Comparison of ENCODE assay signal across 7 mouse cellular contexts in genomic region chr13:63428211-63428610, GRCm38 (mm10).
A peak's percentile ranks its signal among the peaks of the same experiment; 100 is the strongest.
DNase-seq lines count a peak whose midpoint lies in the region; ATAC-seq and TF ChIP-seq lines count a peak whose summit lies in the region.
"Not testable (repeated sequence)": the region's sequence is repeated elsewhere in the genome, so short reads cannot be mapped to it uniquely, and the experiment has no call there.

No protein-coding gene starts in this region.

- not testable (repeated sequence) for TF ChIP-seq EP300 in stomach, postnatal 0 days (optimal IDR thresholded peaks at IDR 0.05)

- not testable (repeated sequence) for H3K27ac ChIP-seq in forebrain, postnatal 0 days (ENCODE audit: low read depth, low read length); hindbrain, postnatal 0 days; kidney, postnatal 0 days; left cerebral cortex, adult 2 months; lung, embryonic 14.5 days (ENCODE audit: low read depth); midbrain, embryonic 11.5 days (ENCODE audit: low read depth, low read length); stomach, postnatal 0 days (replicated peaks)

- peak; percentile 44 for TF ChIP-seq CTCF in forebrain, postnatal 0 days (IDR thresholded peaks at IDR 0.05; ENCODE audit: low read depth)
- TF ChIP-seq CTCF in hindbrain, postnatal 0 days (IDR thresholded peaks at IDR 0.05; ENCODE audit: low read depth), result peak; percentile 44
- peak; percentile 41 for TF ChIP-seq CTCF in kidney, postnatal 0 days (IDR thresholded peaks at IDR 0.05; ENCODE audit: low read depth)
- peak; percentile 17 for TF ChIP-seq CTCF in left cerebral cortex, adult 2 months (IDR thresholded peaks at IDR 0.05)
- peak; percentile 10; the same call in 1 of the 2 replicates for TF ChIP-seq CTCF in lung, embryonic 14.5 days (IDR thresholded peaks at IDR 0.05; ENCODE audit: low read depth)
- peak; percentile 44 for TF ChIP-seq CTCF in stomach, postnatal 0 days (IDR thresholded peaks at IDR 0.05; ENCODE audit: low read depth)

- ATAC-seq in forebrain, postnatal 0 days; hindbrain, postnatal 0 days; kidney, postnatal 0 days (replicated peaks; ENCODE audit: low FRiP score, low read depth); lung, embryonic 14.5 days (ENCODE audit: insufficient read depth); midbrain, embryonic 11.5 days (ENCODE audit: low FRiP score); stomach, postnatal 0 days (ENCODE audit: low FRiP score, low TSS enrichment): not testable (repeated sequence)

- not testable (repeated sequence) for H3K4me1 ChIP-seq in forebrain, postnatal 0 days (ENCODE audit: insufficient read depth); hindbrain, postnatal 0 days (ENCODE audit: insufficient read depth, low read length); kidney, postnatal 0 days (replicated peaks; ENCODE audit: insufficient read depth, low read length); lung, embryonic 14.5 days (ENCODE audit: insufficient read depth); midbrain, embryonic 11.5 days (ENCODE audit: control insufficient read depth, insufficient read depth, low read length); stomach, postnatal 0 days (replicated peaks; ENCODE audit: control insufficient read depth, insufficient read depth)

- H3K4me3 ChIP-seq in forebrain, postnatal 0 days (ENCODE audit: low read depth, low read length); hindbrain, postnatal 0 days (ENCODE audit: low read length); kidney, postnatal 0 days (replicated peaks; ENCODE audit: low read depth, low read length); left cerebral cortex, adult 2 months; lung, embryonic 14.5 days (ENCODE audit: low read depth, low read length); midbrain, embryonic 11.5 days (ENCODE audit: low read depth, low read length); stomach, postnatal 0 days (ENCODE audit: low read depth, low read length): not testable (repeated sequence)

- not testable (repeated sequence) for DNase-seq in forebrain, postnatal 0 days; hindbrain, postnatal 0 days (ENCODE audit: low spot score); kidney, postnatal 0 days (ENCODE audit: low spot score); left cerebral cortex, adult 2 months (ENCODE audit: extremely low spot score in 1 of 2, low spot score in 2 of 2); lung, embryonic 14.5 days; stomach, postnatal 0 days (ENCODE audit: low spot score)
- peak; percentile 54 for DNase-seq in midbrain, embryonic 11.5 days (ENCODE audit: low spot score, missing footprints)

- H3K27me3 ChIP-seq in forebrain, postnatal 0 days (ENCODE audit: insufficient read depth, low read length); hindbrain, postnatal 0 days (ENCODE audit: insufficient read depth, low read length); kidney, postnatal 0 days (ENCODE audit: insufficient read depth, low read length); lung, embryonic 14.5 days (ENCODE audit: insufficient read depth, low read length); midbrain, embryonic 11.5 days (ENCODE audit: control insufficient read depth, insufficient read depth, low read length); stomach, postnatal 0 days (ENCODE audit: control insufficient read depth, insufficient read depth, low read length): not testable (repeated sequence)

- H3K4me2 ChIP-seq in forebrain, postnatal 0 days (ENCODE audit: low read depth); hindbrain, postnatal 0 days (ENCODE audit: low read depth, low read length); kidney, postnatal 0 days (ENCODE audit: low read length); lung, embryonic 14.5 days; midbrain, embryonic 11.5 days; stomach, postnatal 0 days (replicated peaks; ENCODE audit: low read depth): not testable (repeated sequence)

- not testable (repeated sequence) for H3K9ac ChIP-seq in forebrain, postnatal 0 days; hindbrain, postnatal 0 days (replicated peaks; ENCODE audit: low read length); kidney, postnatal 0 days (ENCODE audit: low read depth, low read length); lung, embryonic 14.5 days; midbrain, embryonic 11.5 days (ENCODE audit: low read length); stomach, postnatal 0 days (ENCODE audit: low read length)

- intact Hi-C loops in left cerebral cortex, adult 2 months (cut with DNase I), result not testable (repeated sequence)

- not testable (repeated sequence) for H3K36me3 ChIP-seq in forebrain, postnatal 0 days (ENCODE audit: insufficient read depth); hindbrain, postnatal 0 days (ENCODE audit: insufficient read depth, low read length); kidney, postnatal 0 days (ENCODE audit: insufficient read depth, low read length); lung, embryonic 14.5 days (ENCODE audit: insufficient read depth); midbrain, embryonic 11.5 days (ENCODE audit: control insufficient read depth, insufficient read depth, low read length); stomach, postnatal 0 days (ENCODE audit: control insufficient read depth, insufficient read depth, low read length)

- 95% methylated on average over 5 of the region's 5 CpGs for WGBS in forebrain, postnatal 0 days
- 92% methylated on average over 5 of the region's 5 CpGs for WGBS in hindbrain, postnatal 0 days
- 95% methylated on average over 5 of the region's 5 CpGs for WGBS in kidney, postnatal 0 days
- 89% methylated on average over 5 of the region's 5 CpGs for WGBS in lung, embryonic 14.5 days
- WGBS in midbrain, embryonic 11.5 days, result 92% methylated on average over 5 of the region's 5 CpGs
- 92% methylated on average over 5 of the region's 5 CpGs for WGBS in stomach, postnatal 0 days

- not testable (repeated sequence) for H3K9me3 ChIP-seq in forebrain, postnatal 0 days (ENCODE audit: low read length); hindbrain, postnatal 0 days (ENCODE audit: low read length); kidney, postnatal 0 days (replicated peaks; ENCODE audit: low read length); lung, embryonic 14.5 days (ENCODE audit: low read depth, low read length); midbrain, embryonic 11.5 days (ENCODE audit: control insufficient read depth, low read length); stomach, postnatal 0 days (ENCODE audit: control insufficient read depth, low read length)
